Mouse (Mus musculus) brown adipose tissue, adult 24 weeks (tissue): ENCODE measurements around the gene Sox30. TPM values are rescaled to one million over a fixed set of nuclear protein-coding genes. Genes with fewer than 3 reads are reported as not detected.

Experiments used
- H3K27ac ChIP-seq: fragments of 200-500 bp; replicated peaks from 2 replicates; pipeline ENCODE4 v1.5.1; 2012; ENCODE audit warnings: low read depth, mild to moderate bottlenecking, low read length
- H3K4me1 ChIP-seq: fragments of 200-500 bp; 2 replicates; pipeline ENCODE4 v1.6.1; 2012; ENCODE audit warnings: low read length, mixed read lengths; ENCODE audit not compliant: control insufficient read depth, insufficient read depth, insufficient read length
- H3K4me3 ChIP-seq: fragments of 200-500 bp; 2 replicates; pipeline ENCODE4 v1.5.1; 2012; ENCODE audit warnings: low read depth, mild to moderate bottlenecking, low read length, moderate library complexity; ENCODE audit not compliant: insufficient read depth
- polyA plus RNA-seq: library from polyadenylated mRNA; stranded (reverse); fragments of >200 nt; gene quantifications from 2 replicates; pipeline ENCODE4 v1.2.4, GENCODE M21; 2012; ENCODE audit not compliant: missing spikeins, insufficient read depth, insufficient read length

The Sox30 gene
- polyA plus RNA-seq, 1 experiment: 0.36 TPM

GRCm38 (mm10) chr11:45968466-45968865 lies 11.6 kb upstream of the Sox30 start:
- no peak overlapping the region for H3K4me3 ChIP-seq
- H3K4me1 ChIP-seq: no peaks in the 10 kb centered on the region
- H3K27ac ChIP-seq: no peak overlapping the region

GRCm38 (mm10) chr11:45973635-45974034 lies 6.5 kb upstream of the Sox30 start:
- H3K27ac ChIP-seq: no peak overlapping the region

GRCm38 (mm10) chr11:45974466-45974865 lies 5.6 kb upstream of the Sox30 start:
- no peaks in the 10 kb centered on the region for H3K4me1 ChIP-seq
- no peak overlapping the region for H3K27ac ChIP-seq
- H3K4me3 ChIP-seq: no peak overlapping the region

More at GRCm38 (mm10) chr11:45973635-45974034, 6.5 kb upstream of the Sox30 start:
- Histone ChIP-seq H3K4me1 (no peaks in the 10 kb centered on the region), H3K4me3 (no peak overlapping the region)

GRCm38 (mm10) chr11:45976061-45976460 lies 4.0 kb upstream of the Sox30 start:
- Histone ChIP-seq H3K4me1 (no peaks in the 10 kb centered on the region), H3K27ac (no peak overlapping the region), H3K4me3 (no peak overlapping the region)

GRCm38 (mm10) chr11:45980893-45981253 lies 763 bp downstream of the Sox30 start:
- no peak overlapping the region for H3K27ac ChIP-seq
- no peaks in the 10 kb centered on the region for H3K4me1 ChIP-seq
- peak overlapping the region; percentile 71 for H3K4me3 ChIP-seq

GRCm38 (mm10) chr11:45991604-45992003 lies 11.5 kb downstream of the Sox30 start:
- Histone ChIP-seq H3K4me3 (no peak overlapping the region), H3K27ac (no peak overlapping the region), H3K4me1 (no peaks in the 10 kb centered on the region)

- Histone ChIP-seq H3K27ac (no peak overlapping the region), H3K4me3 (no peak overlapping the region), H3K4me1 (no peaks in the 10 kb centered on the region)
Measured at GRCm38 (mm10) chr11:45992087-45992486, 12.0 kb downstream of the Sox30 start.

- no peak overlapping the region for H3K27ac ChIP-seq
- no peaks in the 10 kb centered on the region for H3K4me1 ChIP-seq
- H3K4me3 ChIP-seq: no peak overlapping the region
Measured at GRCm38 (mm10) chr11:46016061-46016460, 36.0 kb downstream of the Sox30 start.

GRCm38 (mm10) chr11:46020246-46020645 lies 40.1 kb downstream of the Sox30 start:
- H3K27ac ChIP-seq: no peak overlapping the region
- no peak overlapping the region for H3K4me3 ChIP-seq

GRCm38 (mm10) chr11:46021850-46022249 lies 41.7 kb downstream of the Sox30 start:
- H3K4me3 ChIP-seq: no peak overlapping the region
- H3K4me1 ChIP-seq: peaks cover 4% of the 10 kb centered on the region; the same call in 1 of the 2 replicates
- H3K27ac ChIP-seq: no peak overlapping the region

More at GRCm38 (mm10) chr11:46020246-46020645, 40.1 kb downstream of the Sox30 start:
- H3K4me1 ChIP-seq: no peaks in the 10 kb centered on the region

GRCm38 (mm10) chr11:46022983-46023382 lies 42.9 kb downstream of the Sox30 start:
- no peak overlapping the region for H3K27ac ChIP-seq
- peaks cover 4% of the 10 kb centered on the region; the same call in 1 of the 2 replicates for H3K4me1 ChIP-seq
- no peak overlapping the region for H3K4me3 ChIP-seq

- H3K4me1 ChIP-seq: peaks cover 4% of the 10 kb centered on the region; the same call in 1 of the 2 replicates
- no peak overlapping the region for H3K27ac ChIP-seq
- H3K4me3 ChIP-seq: no peak overlapping the region
Measured at GRCm38 (mm10) chr11:46025962-46026392, 45.9 kb downstream of the Sox30 start.

- Histone ChIP-seq H3K4me1 (peaks cover 4% of the 10 kb centered on the region; the same call in 1 of the 2 replicates), H3K4me3 (no peak overlapping the region), H3K27ac (no peak overlapping the region)
Measured at GRCm38 (mm10) chr11:46027952-46028814, 48.1 kb downstream of the Sox30 start.

GRCm38 (mm10) chr11:46029485-46029884 lies 49.4 kb downstream of the Sox30 start:
- Histone ChIP-seq H3K4me1 (peaks cover 4% of the 10 kb centered on the region; the same call in 1 of the 2 replicates), H3K4me3 (no peak overlapping the region), H3K27ac (no peak overlapping the region)

- Histone ChIP-seq H3K4me1 (peaks cover 4% of the 10 kb centered on the region; the same call in 1 of the 2 replicates), H3K4me3 (no peak overlapping the region), H3K27ac (no peak overlapping the region)
Measured at GRCm38 (mm10) chr11:46030026-46030425, 49.9 kb downstream of the Sox30 start.

- Histone ChIP-seq H3K4me1 (no peaks in the 10 kb centered on the region), H3K4me3 (no peak overlapping the region), H3K27ac (no peak overlapping the region)
Measured at GRCm38 (mm10) chr11:46031470-46031869, 51.4 kb downstream of the Sox30 start.
